Mouse (Mus musculus) cortical plate, adult 2 months (tissue): ENCODE results near the gene Plac8. TPM values are rescaled to one million over a fixed set of nuclear protein-coding genes. Genes with fewer than 3 reads are reported as not detected.
A peak's percentile ranks its signal among the peaks of the same experiment; 100 is the strongest.

Experiments used
- H3K27ac ChIP-seq: fragments of 200-500 bp; 2 replicates; pipeline ENCODE4 v1.5.1; 2012; ENCODE audit warnings: low read length, control low read depth, inconsistent platforms; ENCODE audit not compliant: insufficient read depth
- H3K4me1 ChIP-seq: fragments of 200-500 bp; 2 replicates; pipeline ENCODE4 v1.6.1; 2011; ENCODE audit warnings: low read length; ENCODE audit not compliant: control insufficient read depth, insufficient read depth
- H3K4me3 ChIP-seq: fragments of 200-500 bp; 2 replicates; pipeline ENCODE4 v1.5.1; 2011; ENCODE audit warnings: mild to moderate bottlenecking, low read length, control low read depth; ENCODE audit not compliant: insufficient read depth
- CTCF ChIP-seq: fragments of 200-500 bp; IDR thresholded peaks from 2 replicates; pipeline ENCODE4 v1.5.1; 2011; ENCODE audit warnings: mild to moderate bottlenecking, control low read depth, low read length; ENCODE audit not compliant: insufficient read depth; ENCODE audit errors: extremely low read depth
- POLR2A ChIP-seq: fragments of 200-500 bp; IDR thresholded peaks from 2 replicates; pipeline ENCODE4 v1.6.1; 2011; ENCODE audit warnings: mild to moderate bottlenecking, low read length, control low read depth; ENCODE audit not compliant: insufficient read depth; ENCODE audit errors: extremely low read depth
- polyA plus RNA-seq: library from polyadenylated mRNA; depleted of rRNA; stranded (reverse); fragments of >200 nt; gene quantifications from 2 replicates; pipeline ENCODE4 v1.2.3, GENCODE M21; 2012; rRNA removed

Plac8 gene
- polyA plus RNA-seq, 1 experiment: 0.96 TPM

DNA sequence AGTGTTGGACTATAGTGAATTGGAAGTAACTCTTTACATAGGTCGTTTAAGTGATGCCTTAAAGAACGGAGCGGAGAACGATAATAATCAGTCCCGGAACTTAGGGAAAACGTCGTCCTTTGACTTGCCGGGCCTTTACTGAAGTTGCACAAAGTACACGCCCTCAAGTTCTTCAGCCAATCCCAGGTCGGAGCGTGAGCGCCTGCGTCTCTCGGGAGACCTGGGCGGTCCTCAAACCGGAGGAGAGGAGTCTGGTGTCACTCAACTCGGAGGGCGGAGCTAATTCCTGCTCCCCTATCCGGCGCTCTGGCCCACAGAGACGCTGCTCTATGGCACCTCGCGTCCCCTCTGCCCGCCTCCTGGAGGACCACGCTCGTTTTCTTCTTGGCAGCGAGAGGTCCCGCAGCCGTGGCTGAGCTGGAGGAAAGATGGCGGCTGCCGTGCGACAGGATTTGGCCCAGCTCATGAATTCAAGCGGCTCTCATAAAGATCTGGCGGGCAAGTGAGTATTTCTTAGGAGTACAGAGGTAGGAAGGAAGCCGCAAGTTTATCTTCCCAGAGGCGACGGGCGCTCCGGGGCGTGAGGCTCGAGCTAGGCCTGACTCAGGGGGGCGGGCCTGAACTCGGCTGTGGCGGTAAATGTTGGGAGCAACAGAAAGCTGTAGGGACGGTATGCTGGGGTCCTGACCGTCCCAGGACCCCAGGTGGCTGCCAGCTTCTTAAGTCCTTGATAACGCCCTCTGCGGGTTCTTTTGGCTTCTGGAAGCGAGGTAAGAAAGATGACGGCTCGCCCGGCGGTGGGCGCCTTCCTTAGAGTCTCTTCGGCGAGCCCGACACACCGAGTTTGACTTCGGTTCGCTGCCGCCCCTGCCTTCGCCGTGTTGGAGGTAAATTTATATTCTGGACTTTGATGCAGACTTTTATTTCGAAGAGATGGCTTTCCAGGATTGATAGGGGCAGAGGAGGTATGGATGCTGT is 53.7 kb downstream of the Plac8 start, which contains the start of gene Cops4:
Cops4 (plus strand) TSS at position 261 of the 978 bp plus-strand sequence.
- peak within 1 kb of the TSS; percentile 61 for H3K4me3 ChIP-seq

DNA sequence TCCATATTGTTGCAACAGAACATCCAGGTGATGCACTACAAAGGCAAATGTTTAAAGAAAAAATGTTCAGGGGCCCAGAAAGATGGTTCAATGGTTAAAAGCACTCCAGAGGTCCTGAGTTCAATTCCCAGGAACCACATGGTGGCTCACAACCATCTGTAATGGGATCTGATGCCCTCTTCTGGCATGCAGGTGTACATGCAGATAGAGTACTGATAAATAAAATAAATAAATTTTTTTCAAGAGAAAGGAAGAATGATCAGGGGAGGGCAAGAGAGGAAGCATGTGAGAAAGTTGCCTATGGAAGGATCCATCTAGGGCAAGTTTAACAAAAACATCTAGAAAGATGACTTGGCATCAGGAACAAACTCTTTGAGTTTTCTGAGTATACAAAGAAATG is 59.5 kb downstream of the Plac8 start:
- TF ChIP-seq POLR2A (no peak), CTCF (no peak)
- Histone ChIP-seq H3K4me1 (no peaks in the 10 kb centered on the region), H3K4me3 (no peak overlapping the region), H3K27ac (no peak overlapping the region)

More for the DNA sequence above, 53.7 kb downstream of the Plac8 start, which contains the start of gene Cops4:
- TF ChIP-seq POLR2A (peak; percentile 70; the same call in 1 of the 2 replicates), CTCF (no peak)
- no peaks in the 10 kb centered on the region; the same call in 1 of the 2 replicates for H3K4me1 ChIP-seq
- H3K27ac ChIP-seq: no peak within 1 kb of the TSS

DNA sequence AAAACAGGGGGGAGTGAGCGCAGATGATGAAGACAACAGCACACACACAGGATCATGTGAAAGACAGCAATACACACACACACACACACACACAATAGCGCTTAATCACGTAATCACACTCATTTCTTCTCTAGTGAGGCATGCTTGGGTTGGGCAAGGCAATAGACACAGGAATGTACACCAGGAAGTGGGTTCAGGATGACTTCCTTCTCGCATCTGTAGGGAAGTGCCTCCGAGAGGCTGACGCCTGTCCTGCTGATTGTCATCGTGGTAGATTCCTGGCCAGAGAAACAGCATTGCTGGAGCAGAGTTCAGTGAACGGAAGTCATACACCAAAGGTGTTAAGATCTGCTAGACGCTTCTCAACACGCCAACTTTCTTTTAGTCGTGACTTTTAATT is 62.8 kb downstream of the Plac8 start:
- no peak overlapping the region for H3K4me3 ChIP-seq
- H3K27ac ChIP-seq: no peak overlapping the region
- H3K4me1 ChIP-seq: no peaks in the 10 kb centered on the region
- TF ChIP-seq POLR2A: no peak
- no peak for TF ChIP-seq CTCF

Other genes starting within 250 kb of the Plac8 start
- gene Sec31a, start 156.0 kb downstream of the Plac8 start, polyA plus RNA-seq: 106 and 113 TPM in 2 replicates
- 7.2 and 7.5 TPM in 2 replicates for gene Lin54, start 71.6 kb downstream of the Plac8 start, polyA plus RNA-seq
- gene Cops4, start 53.9 kb downstream of the Plac8 start, polyA plus RNA-seq: 73.3 and 76.8 TPM in 2 replicates
- 157 and 158 TPM in 2 replicates for gene Coq2, start 102.9 kb upstream of the Plac8 start, polyA plus RNA-seq
- gene Hpse, start 147.5 kb upstream of the Plac8 start, polyA plus RNA-seq: 1.1 and 1.2 TPM in 2 replicates
- gene Helq, start 226.4 kb upstream of the Plac8 start, polyA plus RNA-seq: 40.4 and 41.7 TPM in 2 replicates
- 39.8 and 43.1 TPM in 2 replicates for gene Mrps18c, start 226.4 kb upstream of the Plac8 start, polyA plus RNA-seq
- 9.1 and 9.6 TPM in 2 replicates for gene Abraxas1, start 248.7 kb upstream of the Plac8 start, polyA plus RNA-seq